Mouse (Mus musculus): ENCODE measurements around the gene Prss8. TPM values are rescaled to one million over a fixed set of nuclear protein-coding genes. Genes with fewer than 3 reads are reported as not detected.
"Not testable (repeated sequence)": the region's sequence is repeated elsewhere in the genome, so short reads cannot be mapped to it uniquely, and the experiment has no call there.

The Prss8 gene
- polyA plus RNA-seq, 1 experiment from 2014 or later, result 1.9 TPM

- not testable (repeated sequence) for H3K4me1 ChIP-seq (replicated peaks); H3K36me3 ChIP-seq; H3K9me3 ChIP-seq (replicated peaks); H3K4me3 ChIP-seq; H3K4me2 ChIP-seq; H3K27ac ChIP-seq; ATAC-seq (replicated peaks; ENCODE audit: insufficient number of reproducible peaks, insufficient read depth, low FRiP score, low read depth); H3K9ac ChIP-seq
- 43% methylated on average over 2 of the region's 2 CpGs for WGBS
- peaks cover 36% of the 10 kb centered on the region for H3K27me3 ChIP-seq
These were observed 12.2 kb upstream of the Prss8 start for GRCm38 (mm10) chr7:127942097-127942496.

DNA sequence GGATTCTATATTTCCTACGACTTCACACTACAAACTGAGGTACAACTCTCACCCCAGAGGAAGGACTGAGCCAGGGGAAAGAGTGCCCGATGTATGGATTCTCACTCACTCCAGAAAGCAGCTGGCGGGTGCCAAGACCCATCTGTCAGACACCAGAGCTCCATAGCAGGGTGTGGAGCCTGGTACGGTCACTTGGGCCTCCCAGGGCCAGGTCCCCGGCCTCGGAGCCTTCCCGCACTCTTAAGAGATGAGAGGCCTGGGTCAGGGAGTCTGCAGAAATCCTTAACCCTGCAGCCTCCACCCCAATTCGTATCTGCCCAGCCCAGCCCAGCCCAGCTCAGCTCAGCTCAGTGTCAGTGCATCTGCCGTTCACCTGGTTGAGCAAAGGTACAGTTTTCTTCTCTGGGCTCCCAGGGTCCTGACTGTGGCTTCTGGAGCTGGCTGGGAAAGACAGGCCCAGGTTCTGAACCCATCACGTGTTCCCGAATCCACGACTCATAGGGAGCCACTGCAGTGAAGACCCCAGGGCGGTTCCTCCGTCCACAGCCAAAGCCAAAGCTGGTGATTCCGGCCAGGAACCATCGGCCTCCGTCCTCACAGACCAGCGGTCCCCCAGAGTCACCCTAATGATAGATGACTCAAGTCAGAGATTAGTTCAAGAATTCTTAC, 6.4 kb upstream of the Prss8 start:
- Histone ChIP-seq H3K9ac (peak overlapping the region; percentile 88), H3K36me3 (no peaks in the 10 kb centered on the region), H3K4me1 (replicated peaks) (peaks cover 13% of the 10 kb centered on the region), H3K4me3 (peak overlapping the region; percentile 85), H3K27me3 (no peaks in the 10 kb centered on the region), H3K27ac (peak overlapping the region; percentile 70; the same call in 1 of the 2 replicates), H3K9me3 (replicated peaks) (no peaks in the 10 kb centered on the region), H3K4me2 (peak overlapping the region; percentile 97)
- 53% methylated on average over 18 of the region's 18 CpGs for WGBS
- no peak for ATAC-seq (replicated peaks; ENCODE audit: insufficient number of reproducible peaks, insufficient read depth, low FRiP score, low read depth)

DNA sequence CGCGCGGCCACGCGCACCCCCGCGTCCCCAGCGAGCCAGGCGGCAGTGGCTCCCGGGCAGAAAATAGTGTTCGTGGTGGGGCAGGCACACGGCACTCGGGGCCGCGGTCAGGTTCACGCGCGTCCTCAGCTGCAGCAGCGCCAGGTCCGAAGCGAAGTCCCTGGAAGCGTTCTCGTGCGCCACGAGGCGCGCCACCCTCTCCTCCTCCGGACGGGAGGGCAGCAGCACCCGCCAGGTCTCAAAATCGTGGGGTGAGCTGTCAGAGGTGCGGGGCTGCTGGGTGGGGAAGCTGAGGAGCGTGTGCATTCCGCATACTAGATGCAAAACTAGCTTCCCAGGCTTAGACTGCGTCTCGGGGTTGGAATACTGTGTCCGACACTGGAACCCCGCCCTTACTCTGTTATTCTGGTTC, 5.8 kb upstream of the Prss8 start:
- ATAC-seq (replicated peaks; ENCODE audit: insufficient number of reproducible peaks, insufficient read depth, low FRiP score, low read depth), result peak; percentile 10
- H3K4me3 ChIP-seq, result peak overlapping the region; percentile 85
- no peaks in the 10 kb centered on the region for H3K9me3 ChIP-seq (replicated peaks)
- peak overlapping the region; percentile 70 for H3K27ac ChIP-seq
- peak overlapping the region; percentile 97 for H3K4me2 ChIP-seq
- peak overlapping the region; percentile 88 for H3K9ac ChIP-seq
- no peaks in the 10 kb centered on the region for H3K36me3 ChIP-seq
- peaks cover 15% of the 10 kb centered on the region for H3K4me1 ChIP-seq (replicated peaks)
- whole genome bisulfite sequencing, result under 1% methylated on average over 38 of the region's 38 CpGs
- no peaks in the 10 kb centered on the region; the same call in 1 of the 2 replicates for H3K27me3 ChIP-seq

GRCm38 (mm10) chr7:127935028-127935722, 5.3 kb upstream of the Prss8 start:
- WGBS, result 7% methylated on average over 32 of the region's 32 CpGs
- H3K27ac ChIP-seq, result peak overlapping the region; percentile 70
- ATAC-seq (replicated peaks; ENCODE audit: insufficient number of reproducible peaks, insufficient read depth, low FRiP score, low read depth), result peak; percentile 94
- no peaks in the 10 kb centered on the region for H3K9me3 ChIP-seq (replicated peaks)
- peak overlapping the region; percentile 97 for H3K4me2 ChIP-seq
- no peaks in the 10 kb centered on the region for H3K36me3 ChIP-seq
- peak overlapping the region; percentile 88 for H3K9ac ChIP-seq
- peak overlapping the region; percentile 85 for H3K4me3 ChIP-seq
- peaks cover 5% of the 10 kb centered on the region; the same call in 1 of the 2 replicates for H3K27me3 ChIP-seq
- H3K4me1 ChIP-seq (replicated peaks), result peaks cover 15% of the 10 kb centered on the region

- no peak for ATAC-seq (replicated peaks; ENCODE audit: insufficient number of reproducible peaks, insufficient read depth, low FRiP score, low read depth)
- peaks cover 26% of the 10 kb centered on the region for H3K4me1 ChIP-seq (replicated peaks)
These were observed 4.2 kb upstream of the Prss8 start for GRCm38 (mm10) chr7:127934075-127934474.

GRCm38 (mm10) chr7:127932273-127933031, 2.5 kb upstream of the Prss8 start:
- Histone ChIP-seq H3K4me1 (replicated peaks) (peaks cover 30% of the 10 kb centered on the region), H3K9me3 (replicated peaks) (no peaks in the 10 kb centered on the region), H3K9ac (no peak overlapping the region), H3K36me3 (no peaks in the 10 kb centered on the region), H3K4me2 (no peak overlapping the region), H3K4me3 (no peak overlapping the region), H3K27ac (no peak overlapping the region), H3K27me3 (peaks cover 27% of the 10 kb centered on the region)
- no peak for ATAC-seq (replicated peaks; ENCODE audit: insufficient number of reproducible peaks, insufficient read depth, low FRiP score, low read depth)
- 33% methylated on average over 13 of the region's 13 CpGs for WGBS

More at GRCm38 (mm10) chr7:127934075-127934474, 4.2 kb upstream of the Prss8 start:
- no peaks in the 10 kb centered on the region for H3K9me3 ChIP-seq (replicated peaks)
- H3K36me3 ChIP-seq, result no peaks in the 10 kb centered on the region
- no peak overlapping the region for H3K4me3 ChIP-seq
- no peak overlapping the region for H3K4me2 ChIP-seq
- no peak overlapping the region for H3K27ac ChIP-seq
- peaks cover 13% of the 10 kb centered on the region; the same call in 1 of the 2 replicates for H3K27me3 ChIP-seq
- H3K9ac ChIP-seq, result no peak overlapping the region
- 80% methylated on average over 5 of the region's 5 CpGs for WGBS

- Histone ChIP-seq H3K4me2 (peak overlapping the region; percentile 13; the same call in 1 of the 2 replicates), H3K36me3 (no peaks in the 10 kb centered on the region), H3K9ac (no peak overlapping the region), H3K4me3 (no peak overlapping the region), H3K27me3 (peaks cover 27% of the 10 kb centered on the region), H3K4me1 (replicated peaks) (peaks cover 30% of the 10 kb centered on the region), H3K27ac (peak overlapping the region; percentile 7; the same call in 1 of the 2 replicates), H3K9me3 (replicated peaks) (no peaks in the 10 kb centered on the region)
- WGBS, result 44% methylated on average over 13 of the region's 13 CpGs
- no peak for ATAC-seq (replicated peaks; ENCODE audit: insufficient number of reproducible peaks, insufficient read depth, low FRiP score, low read depth)
These were observed 1.6 kb upstream of the Prss8 start for GRCm38 (mm10) chr7:127931351-127932135.

DNA sequence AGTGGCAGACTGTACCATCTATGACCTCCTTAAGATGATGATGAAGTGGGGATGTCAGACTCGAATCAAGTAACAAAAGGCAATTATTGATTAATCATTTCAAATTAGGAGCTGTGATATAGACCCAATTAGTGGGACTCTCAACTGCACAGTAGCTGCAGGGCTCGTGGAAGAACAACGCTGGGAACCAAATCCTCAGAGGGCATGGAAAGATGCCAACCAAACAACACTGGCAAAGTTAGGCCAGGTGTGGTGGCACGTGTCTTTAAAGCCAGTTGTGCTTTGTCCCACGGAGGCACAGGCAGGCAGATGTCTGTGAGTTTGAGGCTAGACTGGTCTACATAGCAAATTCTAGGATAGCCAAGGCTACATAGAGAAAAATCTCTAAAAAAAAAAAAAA, 732 bp upstream of the Prss8 start:
- Histone ChIP-seq H3K9ac (no peak overlapping the region), H3K4me1 (replicated peaks) (peaks cover 24% of the 10 kb centered on the region), H3K36me3 (no peaks in the 10 kb centered on the region), H3K27me3 (peaks cover 27% of the 10 kb centered on the region), H3K4me2 (no peak overlapping the region), H3K9me3 (replicated peaks) (no peaks in the 10 kb centered on the region), H3K4me3 (no peak overlapping the region), H3K27ac (no peak overlapping the region)
- ATAC-seq (replicated peaks; ENCODE audit: insufficient number of reproducible peaks, insufficient read depth, low FRiP score, low read depth), result no peak
- WGBS, result 83% methylated on average over 5 of the region's 5 CpGs

DNA sequence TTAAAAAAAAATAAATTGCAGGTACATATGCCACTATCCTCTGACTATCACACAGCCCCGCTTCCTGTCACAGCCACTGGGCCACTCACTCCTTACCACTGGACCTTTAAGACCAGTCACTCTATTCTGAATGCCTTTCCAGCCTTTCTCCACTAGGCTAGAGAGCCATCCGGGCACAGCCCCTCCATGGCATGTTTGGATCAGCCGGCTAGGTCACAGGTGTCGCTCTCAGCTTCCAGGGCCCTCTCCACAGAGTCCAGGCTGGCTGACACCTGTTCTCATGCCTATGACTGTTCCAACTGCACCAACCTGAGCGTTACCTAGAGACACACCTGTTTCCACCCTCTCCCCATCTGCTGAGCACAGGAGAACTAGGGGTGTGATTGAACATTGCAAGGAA, 1.3 kb downstream of the Prss8 start:
- peaks cover 27% of the 10 kb centered on the region for H3K27me3 ChIP-seq

GRCm38 (mm10) chr7:127927726-127928125, 2.2 kb downstream of the Prss8 start:
- no peak overlapping the region for H3K4me3 ChIP-seq
- ATAC-seq (replicated peaks; ENCODE audit: insufficient number of reproducible peaks, insufficient read depth, low FRiP score, low read depth), result no peak
- H3K27me3 ChIP-seq, result peaks cover 27% of the 10 kb centered on the region
- H3K27ac ChIP-seq, result no peak overlapping the region
- 0 out of 2 replicates have a peak, but pooled peaks cover 9% of the 10 kb centered on the region for H3K36me3 ChIP-seq
- H3K9ac ChIP-seq, result no peak overlapping the region
- H3K9me3 ChIP-seq (replicated peaks), result no peaks in the 10 kb centered on the region
- 88% methylated on average over 11 of the region's 11 CpGs for WGBS
- H3K4me1 ChIP-seq (replicated peaks), result peaks cover 20% of the 10 kb centered on the region
- H3K4me2 ChIP-seq, result no peak overlapping the region

More for the DNA sequence above, 1.3 kb downstream of the Prss8 start:
- Histone ChIP-seq H3K4me2 (peak overlapping the region; percentile 54), H3K27ac (no peak overlapping the region), H3K9me3 (replicated peaks) (no peaks in the 10 kb centered on the region), H3K36me3 (0 out of 2 replicates have a peak, but pooled peaks cover 7% of the 10 kb centered on the region), H3K4me1 (replicated peaks) (peaks cover 20% of the 10 kb centered on the region), H3K9ac (no peak overlapping the region), H3K4me3 (peak overlapping the region; percentile 22; the same call in 1 of the 2 replicates)
- no peak for ATAC-seq (replicated peaks; ENCODE audit: insufficient number of reproducible peaks, insufficient read depth, low FRiP score, low read depth)
- 52% methylated on average over 5 of the region's 5 CpGs for WGBS
